Mouse (Mus musculus) bone marrow, adult 2 months (tissue): ENCODE measurements around the gene Rgsl1. TPM values are rescaled to one million over a fixed set of nuclear protein-coding genes. Genes with fewer than 3 reads are reported as not detected.
A peak's percentile ranks its signal among the peaks of the same experiment; 100 is the strongest.
"Not testable (repeated sequence)": the region's sequence is repeated elsewhere in the genome, so short reads cannot be mapped to it uniquely, and the experiment has no call there.

ENCODE experiments used
- H3K27ac ChIP-seq: fragments of 200-500 bp; 2 replicates; pipeline ENCODE4 v1.5.1; 2012; ENCODE audit warnings: low read depth, mild to moderate bottlenecking, control low read depth, inconsistent platforms, low read length; ENCODE audit not compliant: control insufficient read depth, poor library complexity, insufficient read depth
- H3K4me1 ChIP-seq: fragments of 200-500 bp; 2 replicates; pipeline ENCODE4 v1.6.1; 2011; ENCODE audit warnings: low read length; ENCODE audit not compliant: control insufficient read depth, insufficient read depth
- H3K4me3 ChIP-seq: fragments of 200-500 bp; replicated peaks from 2 replicates; pipeline ENCODE3; 2011; ENCODE audit warnings: mild to moderate bottlenecking, low read depth, low read length, control low read depth; ENCODE audit not compliant: control insufficient read depth
- CTCF ChIP-seq: fragments of 200-500 bp; IDR thresholded peaks from 2 replicates; pipeline ENCODE4 v1.5.1; 2011; ENCODE audit warnings: low read length, control low read depth; ENCODE audit not compliant: control insufficient read depth, insufficient read depth
- POLR2A ChIP-seq: fragments of 200-500 bp; IDR thresholded peaks from 2 replicates; pipeline ENCODE4 v1.6.1; 2011; ENCODE audit warnings: low read depth, mild to moderate bottlenecking, control low read depth, low read length, borderline replicate concordance; ENCODE audit not compliant: control insufficient read depth
- WGBS: fragments of 180-500 bp; shearing (Covaris S2); methylation state at CpG from one replicate; pipeline ENCODE4 v1.1.7; 2018; 5-methylcytosine and 5-hydroxymethylcytosine counted together
- polyA plus RNA-seq: library from polyadenylated mRNA; stranded (reverse); fragments of >200 nt; gene quantifications from 2 replicates; pipeline ENCODE4 v1.2.4, GENCODE M21; 2011; ENCODE audit warnings: low replicate concordance; ENCODE audit not compliant: missing spikeins, insufficient read depth, insufficient read length

Gene Rgsl1
- polyA plus RNA-seq, 1 experiment: not detected

- 82% methylated on average over 10 of the region's 10 CpGs for WGBS
Observed at GRCm38 (mm10) chr1:153769998-153770775, 73.8 kb downstream of the Rgsl1 start.

GRCm38 (mm10) chr1:153769571-153769970 is 74.4 kb downstream of the Rgsl1 start:
- H3K4me3 ChIP-seq, H3K27ac ChIP-seq, H3K4me1 ChIP-seq: not testable (repeated sequence)
- WGBS: 80% methylated on average over 6 of the region's 6 CpGs

More at GRCm38 (mm10) chr1:153769998-153770775, 73.8 kb downstream of the Rgsl1 start:
- Histone ChIP-seq H3K4me1 (no peaks in the 10 kb centered on the region; the same call in 1 of the 2 replicates), H3K27ac (no peak overlapping the region), H3K4me3 (no peak overlapping the region)
- no peak for TF ChIP-seq POLR2A
- TF ChIP-seq CTCF: no peak

GRCm38 (mm10) chr1:153768465-153768864 is 75.5 kb downstream of the Rgsl1 start:
- TF ChIP-seq CTCF (no peak), POLR2A (no peak)
- 15% methylated on average over 5 of the region's 5 CpGs for WGBS
- no peak overlapping the region for H3K4me3 ChIP-seq
- no peaks in the 10 kb centered on the region; the same call in 1 of the 2 replicates for H3K4me1 ChIP-seq
- H3K27ac ChIP-seq: no peak overlapping the region

- WGBS: 54% methylated on average over 1 of the region's 1 CpGs
- no peak for TF ChIP-seq CTCF
- TF ChIP-seq POLR2A: no peak
- Histone ChIP-seq H3K4me1 (no peaks in the 10 kb centered on the region; the same call in 1 of the 2 replicates), H3K27ac (no peak overlapping the region), H3K4me3 (no peak overlapping the region)
Observed at GRCm38 (mm10) chr1:153767281-153767680, 76.7 kb downstream of the Rgsl1 start.

- no peaks in the 10 kb centered on the region; the same call in 1 of the 2 replicates for H3K4me1 ChIP-seq
- TF ChIP-seq CTCF (no peak), POLR2A (no peak)
- H3K4me3 ChIP-seq: no peak overlapping the region
- WGBS: 70% methylated on average over 8 of the region's 8 CpGs
- no peak overlapping the region for H3K27ac ChIP-seq
Observed at GRCm38 (mm10) chr1:153766298-153766697, 77.6 kb downstream of the Rgsl1 start.

GRCm38 (mm10) chr1:153764136-153764535 is 79.8 kb downstream of the Rgsl1 start:
- WGBS: 72% methylated on average over 11 of the region's 11 CpGs
- no peak overlapping the region for H3K27ac ChIP-seq
- TF ChIP-seq CTCF: no peak
- TF ChIP-seq POLR2A: no peak
- H3K4me1 ChIP-seq: no peaks in the 10 kb centered on the region; the same call in 1 of the 2 replicates
- no peak overlapping the region for H3K4me3 ChIP-seq

- no peak for TF ChIP-seq CTCF
- no peak overlapping the region for H3K27ac ChIP-seq
- no peak overlapping the region for H3K4me3 ChIP-seq
- WGBS: 84% methylated on average over 25 of the region's 25 CpGs
- no peaks in the 10 kb centered on the region; the same call in 1 of the 2 replicates for H3K4me1 ChIP-seq
Observed at GRCm38 (mm10) chr1:153753725-153754464, 90.0 kb downstream of the Rgsl1 start.

GRCm38 (mm10) chr1:153752521-153752920 is 91.4 kb downstream of the Rgsl1 start:
- Histone ChIP-seq H3K27ac (peak overlapping the region; percentile 88; the same call in 1 of the 2 replicates), H3K4me1 (peaks cover 3% of the 10 kb centered on the region; the same call in 1 of the 2 replicates), H3K4me3 (peak overlapping the region; percentile 80)
- WGBS: under 1% methylated on average over 6 of the region's 6 CpGs
- no peak for TF ChIP-seq POLR2A
- no peak for TF ChIP-seq CTCF
